Mouse (Mus musculus): ENCODE data around the gene Rapgef2. TPM values are rescaled to one million over a fixed set of nuclear protein-coding genes. Genes with fewer than 3 reads are reported as not detected.

The Rapgef2 gene
- polyA plus RNA-seq, 1 experiment: 17.7 TPM

DNA sequence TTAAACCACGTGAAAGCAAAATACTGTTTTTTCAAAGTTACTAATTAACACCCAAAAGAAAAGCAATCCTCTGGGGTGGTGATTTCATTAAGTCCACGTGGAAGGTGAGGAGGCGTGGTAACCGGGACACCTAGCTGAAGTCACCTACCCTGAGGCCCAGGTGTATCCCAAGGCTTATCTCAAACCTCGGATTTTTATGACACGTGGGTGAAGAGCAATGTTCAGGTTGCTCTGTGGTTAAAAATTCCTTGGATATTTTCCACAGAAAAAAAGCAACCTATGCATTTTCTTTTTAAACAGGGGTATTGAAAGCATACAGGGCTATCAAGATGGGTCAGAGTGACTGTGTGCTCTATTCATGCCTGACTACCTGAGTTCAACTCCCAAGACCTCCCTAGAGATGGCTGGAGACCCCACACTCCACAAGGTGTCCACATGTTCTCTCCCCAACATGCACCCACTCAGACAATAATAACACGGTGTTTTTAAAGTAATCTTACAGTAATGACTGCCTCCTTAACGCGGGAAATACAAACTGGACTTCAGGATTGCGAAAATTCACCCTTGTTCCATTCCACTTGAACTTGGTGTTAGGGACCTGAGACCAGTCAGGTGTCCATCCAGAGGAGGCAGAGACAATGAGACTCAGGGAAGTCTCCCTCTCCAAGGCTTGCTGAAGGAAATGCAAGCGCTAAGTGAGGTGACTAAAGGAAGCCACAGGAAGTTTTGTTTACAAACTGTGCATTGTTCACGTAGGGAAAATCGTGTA is 63.9 kb downstream of the Rapgef2 start:
- Histone ChIP-seq H3K4me1 (ENCODE audit: control insufficient read depth, insufficient read depth, low read length) (peaks cover 4% of the 10 kb centered on the region), H3K27ac (ENCODE audit: insufficient read depth, low read length) (no peak overlapping the region), H3K36me3 (ENCODE audit: control insufficient read depth, insufficient read depth, low read length, poor library complexity, severe bottlenecking) (no peaks in the 10 kb centered on the region), H3K27me3 (ENCODE audit: control insufficient read depth, insufficient read depth, low read length, poor library complexity, severe bottlenecking) (no peaks in the 10 kb centered on the region), H3K9me3 (replicated peaks; ENCODE audit: control insufficient read depth, insufficient read depth, low read length, poor library complexity, severe bottlenecking) (no peaks in the 10 kb centered on the region), H3K4me3 (ENCODE audit: low read depth, low read length) (no peak overlapping the region), H3K9ac (ENCODE audit: low read depth, poor library complexity, severe bottlenecking) (no peak overlapping the region)
- TF ChIP-seq CTCF (IDR thresholded peaks at IDR 0.05; ENCODE audit: low read depth, low read length) (no peak), POLR2A (IDR thresholded peaks at IDR 0.05; ENCODE audit: insufficient read depth, low read length) (no peak), EP300 (IDR thresholded peaks at IDR 0.05; ENCODE audit: insufficient read depth, low read depth, low read length) (no peak)

DNA sequence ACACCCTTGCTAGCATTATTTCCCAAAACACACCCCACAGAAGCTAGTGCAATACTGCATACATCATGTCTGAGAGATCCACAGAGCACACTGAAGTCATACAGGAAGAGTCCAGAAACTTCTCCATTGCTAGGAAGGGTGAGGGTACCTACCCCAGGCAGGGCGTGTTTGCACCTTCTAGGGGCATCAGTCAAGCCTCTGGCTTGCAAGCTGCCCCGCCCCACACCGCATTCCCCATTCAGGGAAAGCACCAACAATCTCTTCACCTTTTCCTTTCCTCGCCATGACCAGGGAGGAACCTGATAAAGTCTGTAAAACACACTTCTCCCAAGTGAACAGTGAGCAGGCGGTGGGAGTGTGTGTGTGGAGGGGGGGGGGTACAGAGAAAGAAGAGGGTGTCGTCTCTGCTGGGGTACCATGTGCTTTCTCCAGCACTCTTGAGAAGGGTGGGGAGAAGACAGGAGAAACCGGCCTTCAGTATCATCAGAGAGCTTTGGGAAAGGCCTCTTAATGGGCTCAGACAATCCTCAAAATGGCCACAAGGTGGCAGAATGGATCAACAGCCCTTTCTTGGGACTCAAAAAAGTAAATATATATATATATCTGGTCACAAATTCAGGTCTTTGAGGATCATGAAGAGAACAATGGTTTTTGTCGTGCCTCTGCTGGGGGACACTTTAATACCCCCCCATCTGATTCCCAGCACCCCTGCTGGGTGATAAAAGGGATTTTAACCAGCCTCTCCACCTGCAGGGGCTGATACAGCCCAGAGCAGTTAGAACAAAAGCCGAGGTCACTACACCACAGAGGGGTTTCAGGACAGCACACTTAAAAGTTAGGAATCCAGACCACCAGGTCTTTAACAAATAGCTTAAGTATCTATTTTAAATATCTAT is 64.8 kb downstream of the Rapgef2 start:
- Histone ChIP-seq H3K9me3 (replicated peaks; ENCODE audit: control insufficient read depth, insufficient read depth, low read length, poor library complexity, severe bottlenecking) (no peaks in the 10 kb centered on the region), H3K36me3 (ENCODE audit: control insufficient read depth, insufficient read depth, low read length, poor library complexity, severe bottlenecking) (no peaks in the 10 kb centered on the region), H3K9ac (ENCODE audit: low read depth, poor library complexity, severe bottlenecking) (no peak overlapping the region), H3K4me3 (ENCODE audit: low read depth, low read length) (no peak overlapping the region), H3K27me3 (ENCODE audit: control insufficient read depth, insufficient read depth, low read length, poor library complexity, severe bottlenecking) (no peaks in the 10 kb centered on the region), H3K4me1 (ENCODE audit: control insufficient read depth, insufficient read depth, low read length) (peaks cover 4% of the 10 kb centered on the region), H3K27ac (ENCODE audit: insufficient read depth, low read length) (no peak overlapping the region)
- no peak for TF ChIP-seq CTCF (IDR thresholded peaks at IDR 0.05; ENCODE audit: low read depth, low read length)
- TF ChIP-seq EP300 (IDR thresholded peaks at IDR 0.05; ENCODE audit: insufficient read depth, low read depth, low read length): no peak
- no peak for TF ChIP-seq POLR2A (IDR thresholded peaks at IDR 0.05; ENCODE audit: insufficient read depth, low read length)

DNA sequence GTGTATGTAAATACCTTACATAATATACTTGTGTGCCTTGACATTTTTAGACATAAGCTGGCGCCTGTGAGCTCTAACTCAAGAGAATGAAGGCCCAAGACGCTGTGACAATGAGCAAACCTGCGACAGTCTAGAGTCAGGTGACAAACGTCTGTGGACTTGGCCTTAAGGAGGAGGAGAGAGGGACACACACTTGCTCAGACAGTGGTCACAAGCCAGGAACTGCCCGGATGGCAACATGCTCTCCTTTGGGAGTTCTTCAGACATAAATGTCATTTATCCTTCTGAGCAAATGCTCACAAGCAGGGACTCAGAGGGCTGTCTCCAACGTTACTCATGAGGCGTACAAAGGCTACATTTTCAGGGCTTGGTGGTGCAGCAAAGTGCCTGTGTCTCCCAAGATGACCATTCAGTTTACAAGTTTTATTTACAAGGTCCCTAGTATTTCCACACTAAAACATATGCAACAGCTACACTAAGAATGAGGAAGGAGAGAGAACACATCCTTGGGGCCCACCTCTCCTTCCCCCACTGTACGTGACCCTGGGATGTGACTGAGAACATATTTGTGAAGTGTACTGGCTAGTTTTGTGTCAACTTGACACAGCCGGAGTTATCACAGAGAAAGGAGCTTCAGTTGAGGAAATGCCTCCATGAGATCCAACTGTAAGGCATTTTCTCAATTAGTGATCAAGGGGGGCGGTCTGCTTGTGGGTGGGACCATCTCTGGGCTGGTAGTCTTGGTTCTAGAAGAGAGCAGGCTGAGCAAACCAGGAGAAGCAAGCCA is 67.0 kb downstream of the Rapgef2 start:
- TF ChIP-seq POLR2A (IDR thresholded peaks at IDR 0.05; ENCODE audit: insufficient read depth, low read length): no peak
- no peak for TF ChIP-seq EP300 (IDR thresholded peaks at IDR 0.05; ENCODE audit: insufficient read depth, low read depth, low read length)
- TF ChIP-seq CTCF (IDR thresholded peaks at IDR 0.05; ENCODE audit: low read depth, low read length): no peak
- H3K4me1 ChIP-seq (ENCODE audit: control insufficient read depth, insufficient read depth, low read length): peaks cover 4% of the 10 kb centered on the region
- no peaks in the 10 kb centered on the region for H3K27me3 ChIP-seq (ENCODE audit: control insufficient read depth, insufficient read depth, low read length, poor library complexity, severe bottlenecking)
- H3K36me3 ChIP-seq (ENCODE audit: control insufficient read depth, insufficient read depth, low read length, poor library complexity, severe bottlenecking): no peaks in the 10 kb centered on the region
- no peak overlapping the region for H3K4me3 ChIP-seq (ENCODE audit: low read depth, low read length)
- peak overlapping the region; percentile 8; the same call in 1 of the 2 replicates for H3K27ac ChIP-seq (ENCODE audit: insufficient read depth, low read length)
- H3K9ac ChIP-seq (ENCODE audit: low read depth, poor library complexity, severe bottlenecking): no peak overlapping the region
- H3K9me3 ChIP-seq (replicated peaks; ENCODE audit: control insufficient read depth, insufficient read depth, low read length, poor library complexity, severe bottlenecking): no peaks in the 10 kb centered on the region

DNA sequence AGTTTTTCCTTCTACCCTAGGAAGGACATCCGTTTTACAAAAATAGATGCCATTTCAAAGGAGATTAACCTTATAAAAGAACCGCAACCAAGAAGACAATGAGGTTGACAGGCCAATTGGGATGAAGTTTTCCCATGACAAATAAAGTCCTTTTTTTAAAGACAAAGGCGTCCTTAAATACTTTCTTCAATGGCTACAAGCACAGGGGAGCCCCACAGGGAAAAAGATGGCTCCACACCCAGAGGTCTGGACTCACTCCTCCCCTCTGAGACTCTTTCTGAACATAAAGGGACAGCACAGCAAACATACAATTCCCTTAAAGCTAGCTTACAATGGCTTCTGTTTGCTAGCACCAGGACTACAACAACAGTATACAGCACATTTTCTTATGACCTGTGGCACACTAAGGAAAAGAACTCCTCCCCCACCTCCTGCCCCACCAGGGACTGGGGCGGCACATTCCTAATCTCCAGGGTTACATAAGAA is 67.7 kb downstream of the Rapgef2 start:
- Histone ChIP-seq H3K27ac (ENCODE audit: insufficient read depth, low read length) (peak overlapping the region; percentile 59; the same call in 1 of the 2 replicates), H3K9me3 (replicated peaks; ENCODE audit: control insufficient read depth, insufficient read depth, low read length, poor library complexity, severe bottlenecking) (no peaks in the 10 kb centered on the region), H3K4me1 (ENCODE audit: control insufficient read depth, insufficient read depth, low read length) (peaks cover 4% of the 10 kb centered on the region), H3K4me3 (ENCODE audit: low read depth, low read length) (no peak overlapping the region), H3K9ac (ENCODE audit: low read depth, poor library complexity, severe bottlenecking) (no peak overlapping the region), H3K27me3 (ENCODE audit: control insufficient read depth, insufficient read depth, low read length, poor library complexity, severe bottlenecking) (no peaks in the 10 kb centered on the region), H3K36me3 (ENCODE audit: control insufficient read depth, insufficient read depth, low read length, poor library complexity, severe bottlenecking) (no peaks in the 10 kb centered on the region)
- TF ChIP-seq EP300 (IDR thresholded peaks at IDR 0.05; ENCODE audit: insufficient read depth, low read depth, low read length) (peak; percentile 48), POLR2A (IDR thresholded peaks at IDR 0.05; ENCODE audit: insufficient read depth, low read length) (no peak), CTCF (IDR thresholded peaks at IDR 0.05; ENCODE audit: low read depth, low read length) (no peak)

DNA sequence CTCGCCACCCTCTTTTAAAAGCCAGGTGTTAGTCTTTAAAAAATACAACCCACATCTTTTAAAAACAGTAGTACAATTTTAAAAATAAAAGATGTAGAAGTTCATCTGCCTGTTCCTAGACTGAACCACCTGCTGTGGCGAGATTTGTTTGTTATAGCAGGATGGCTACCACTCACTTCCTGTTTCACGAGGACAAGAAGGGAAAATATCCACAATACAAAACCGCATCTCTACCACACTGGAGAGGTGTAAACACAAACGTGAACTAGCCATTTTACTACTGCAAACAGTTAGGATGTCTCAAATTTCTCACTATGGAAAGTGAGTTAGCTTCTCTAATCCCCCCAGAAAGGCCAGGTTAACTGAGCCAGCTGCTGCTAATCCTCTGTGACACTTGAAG is 76.1 kb downstream of the Rapgef2 start:
- Histone ChIP-seq H3K36me3 (ENCODE audit: control insufficient read depth, insufficient read depth, low read length, poor library complexity, severe bottlenecking) (no peaks in the 10 kb centered on the region), H3K9ac (ENCODE audit: low read depth, poor library complexity, severe bottlenecking) (no peak overlapping the region), H3K27me3 (ENCODE audit: control insufficient read depth, insufficient read depth, low read length, poor library complexity, severe bottlenecking) (no peaks in the 10 kb centered on the region), H3K9me3 (replicated peaks; ENCODE audit: control insufficient read depth, insufficient read depth, low read length, poor library complexity, severe bottlenecking) (no peaks in the 10 kb centered on the region), H3K4me3 (ENCODE audit: low read depth, low read length) (no peak overlapping the region), H3K4me1 (ENCODE audit: control insufficient read depth, insufficient read depth, low read length) (no peaks in the 10 kb centered on the region), H3K27ac (ENCODE audit: insufficient read depth, low read length) (no peak overlapping the region)
- TF ChIP-seq POLR2A (IDR thresholded peaks at IDR 0.05; ENCODE audit: insufficient read depth, low read length) (no peak), EP300 (IDR thresholded peaks at IDR 0.05; ENCODE audit: insufficient read depth, low read depth, low read length) (no peak), CTCF (IDR thresholded peaks at IDR 0.05; ENCODE audit: low read depth, low read length) (no peak)

All from ES-Bruce4 (cell line).